Mouse (Mus musculus) kidney, adult 18-20 months (tissue): ENCODE results near the gene Rab11fip4.

Experiments used
- DNase-seq: peaks from one replicate; pipeline ENCODE4 v3.0.0; 2021

The Rab11fip4 gene

GRCm38 (mm10) chr11:79656491-79656890 lies 65.5 kb downstream of the Rab11fip4 start:
- no peak for DNase-seq

- DNase-seq, result no peak
Measured at GRCm38 (mm10) chr11:79657053-79657452, 66.0 kb downstream of the Rab11fip4 start.

DNA sequence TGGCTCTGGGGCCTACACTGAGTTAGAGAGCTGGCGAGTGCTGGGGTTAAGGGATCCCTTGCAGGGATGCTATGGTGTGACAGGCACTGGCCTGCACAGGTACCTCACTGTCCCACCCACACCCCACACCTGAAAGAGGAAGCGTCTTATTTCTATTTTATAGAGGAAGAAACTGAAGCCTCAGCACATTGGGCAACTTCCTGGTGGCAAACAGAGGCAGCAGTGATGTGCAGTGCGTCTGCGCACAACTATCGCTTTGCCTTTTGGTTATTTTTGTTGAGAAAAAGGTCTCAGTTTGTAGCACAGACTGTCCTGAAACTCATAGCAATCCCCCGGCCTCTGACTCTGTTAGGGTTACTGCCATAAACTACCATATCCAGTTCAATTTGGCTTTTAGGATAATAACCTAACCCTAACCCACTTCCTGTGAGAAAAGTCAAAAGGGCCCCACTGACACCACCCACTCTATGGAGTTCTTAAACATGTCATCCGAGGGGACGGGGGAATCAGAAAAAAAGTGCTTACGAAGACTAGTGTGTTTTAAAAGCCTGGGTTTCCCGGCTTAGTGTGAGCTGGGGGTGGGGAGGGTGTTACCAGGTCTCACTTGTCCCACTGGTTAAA lies 67.3 kb downstream of the Rab11fip4 start:
- DNase-seq, result no peak

GRCm38 (mm10) chr11:79660361-79661205 lies 69.6 kb downstream of the Rab11fip4 start:
- peak; percentile 92 for DNase-seq

DNA sequence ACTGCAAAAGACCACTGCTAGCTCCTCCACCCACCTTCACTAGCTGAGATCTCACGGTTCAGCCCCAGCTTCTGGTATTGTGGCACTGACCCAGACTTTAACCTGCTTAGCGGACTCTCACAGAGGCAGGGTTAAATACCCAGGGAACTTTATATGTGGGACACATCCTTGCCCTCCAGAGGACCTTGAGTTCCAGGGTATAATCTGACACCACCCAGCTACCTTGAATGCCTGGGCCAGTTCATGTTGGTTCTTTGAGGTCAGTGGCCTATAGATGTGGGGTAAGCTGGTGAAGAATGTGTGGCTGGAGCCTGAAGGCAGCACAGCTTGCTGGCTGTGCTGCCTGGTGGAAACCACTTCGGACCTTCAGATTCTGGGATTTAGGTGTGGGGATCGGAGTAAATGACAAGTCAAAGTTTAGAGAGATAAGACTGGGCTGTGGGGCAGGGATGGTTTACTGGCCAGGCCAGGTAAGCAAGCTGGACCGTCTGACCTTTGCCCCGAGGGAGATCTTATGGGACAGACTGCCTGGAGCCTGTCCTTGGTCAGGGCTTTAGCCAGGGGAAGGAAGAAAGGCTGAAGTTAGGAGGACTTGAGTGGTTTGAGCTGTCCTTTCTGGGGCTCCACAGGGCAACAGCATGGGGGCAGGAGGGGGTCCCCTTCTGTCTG lies 71.0 kb downstream of the Rab11fip4 start:
- DNase-seq, result peak; percentile 60

GRCm38 (mm10) chr11:79663158-79663557 lies 72.1 kb downstream of the Rab11fip4 start:
- no peak for DNase-seq

GRCm38 (mm10) chr11:79663570-79663969 lies 72.6 kb downstream of the Rab11fip4 start:
- no peak for DNase-seq

DNA sequence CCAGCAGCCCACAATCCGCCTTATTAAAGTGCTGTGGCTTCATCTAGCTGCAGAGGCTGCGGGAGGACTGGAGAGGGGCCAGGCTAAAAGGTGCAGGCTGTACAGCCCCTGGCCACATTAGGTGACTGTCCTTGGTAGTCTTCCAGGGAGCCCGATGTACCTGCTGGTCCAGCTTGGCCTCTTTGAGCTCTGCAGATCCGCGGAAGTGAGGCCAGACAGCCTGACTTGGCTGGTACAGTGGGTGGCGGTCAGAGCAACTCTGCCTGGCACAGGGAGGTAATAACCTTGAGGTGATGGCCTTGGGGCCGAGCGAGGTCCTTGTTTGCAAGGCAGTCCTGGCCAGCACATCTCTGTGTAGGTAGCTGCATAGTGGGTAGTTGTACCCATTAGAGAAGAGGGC lies 75.5 kb downstream of the Rab11fip4 start:
- DNase-seq, result peak; percentile 59

GRCm38 (mm10) chr11:79669210-79669609 lies 78.2 kb downstream of the Rab11fip4 start:
- no peak for DNase-seq

DNA sequence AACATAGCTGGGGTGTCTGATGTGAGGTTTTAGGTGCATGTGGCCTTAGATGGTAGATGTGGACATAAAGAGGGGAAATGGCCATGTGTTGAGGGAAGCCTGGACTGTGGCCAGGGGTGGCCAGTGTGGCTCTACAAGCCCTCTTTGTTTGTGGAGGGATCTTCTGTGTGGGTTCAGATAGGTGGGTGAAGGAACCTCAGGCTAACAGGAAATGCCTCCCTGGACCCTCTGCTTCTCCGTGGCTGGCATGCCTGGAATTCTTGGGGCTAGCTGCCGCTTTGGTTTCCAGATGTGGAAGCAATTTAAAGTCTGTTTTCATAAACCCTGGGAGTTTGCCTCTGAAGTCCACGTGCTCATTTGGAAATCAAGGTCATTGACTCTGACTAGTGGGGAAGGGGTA lies 78.9 kb downstream of the Rab11fip4 start:
- no peak for DNase-seq

DNA sequence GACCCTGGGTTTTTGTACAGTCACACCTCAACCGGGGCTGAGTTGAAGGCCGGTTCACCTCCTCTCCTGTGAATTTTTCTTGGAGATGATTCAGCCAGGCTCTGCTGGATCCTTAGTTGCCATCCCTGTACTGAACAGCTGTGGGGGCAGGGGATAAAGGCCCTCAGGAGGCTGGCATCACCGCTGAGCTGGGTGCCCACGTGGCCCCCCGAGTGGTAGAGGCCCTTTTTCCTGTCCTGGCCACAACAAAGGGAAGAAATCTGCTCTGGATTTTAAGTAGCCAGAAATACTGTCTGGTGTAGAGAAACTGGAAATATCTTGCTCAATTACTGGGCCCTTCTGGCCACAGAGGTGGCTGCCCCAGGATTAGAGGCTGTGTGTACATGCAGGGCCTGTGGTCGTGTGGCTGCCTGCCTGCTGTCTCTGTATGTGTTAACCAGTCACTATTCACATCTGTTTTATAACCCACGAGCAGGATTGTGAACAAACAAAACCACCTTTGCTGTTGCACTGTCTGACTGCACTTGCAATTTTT lies 79.5 kb downstream of the Rab11fip4 start:
- no peak for DNase-seq

GRCm38 (mm10) chr11:79671668-79672281 lies 80.8 kb downstream of the Rab11fip4 start:
- no peak for DNase-seq

DNA sequence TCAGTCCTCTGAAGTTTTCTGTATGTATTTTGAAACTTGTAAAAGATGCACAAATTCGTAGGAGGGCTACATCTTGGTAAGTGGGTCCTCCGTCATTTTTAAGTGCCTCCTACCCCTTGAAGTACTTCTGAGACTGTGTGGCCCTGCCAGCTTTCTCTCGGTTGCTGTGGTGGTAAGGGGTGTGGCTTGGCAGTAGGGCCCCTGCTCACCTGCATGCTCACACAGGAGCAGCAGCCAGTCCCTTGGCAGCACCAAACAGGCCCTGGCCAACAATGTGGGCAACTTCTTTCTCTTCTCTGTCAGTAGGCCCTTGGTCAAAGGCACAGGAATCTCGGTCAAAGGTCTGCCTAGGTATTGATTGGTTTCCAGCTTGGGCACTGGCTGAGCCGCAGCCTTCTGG lies 82.1 kb downstream of the Rab11fip4 start:
- peak; percentile 76 for DNase-seq

GRCm38 (mm10) chr11:79673717-79674116 lies 82.7 kb downstream of the Rab11fip4 start:
- DNase-seq, result no peak

- DNase-seq, result no peak
Measured at GRCm38 (mm10) chr11:79674231-79674630, 83.2 kb downstream of the Rab11fip4 start.

- no peak for DNase-seq
Measured at GRCm38 (mm10) chr11:79674632-79675031, 83.6 kb downstream of the Rab11fip4 start.

GRCm38 (mm10) chr11:79675285-79675684 lies 84.3 kb downstream of the Rab11fip4 start:
- DNase-seq, result no peak

DNA sequence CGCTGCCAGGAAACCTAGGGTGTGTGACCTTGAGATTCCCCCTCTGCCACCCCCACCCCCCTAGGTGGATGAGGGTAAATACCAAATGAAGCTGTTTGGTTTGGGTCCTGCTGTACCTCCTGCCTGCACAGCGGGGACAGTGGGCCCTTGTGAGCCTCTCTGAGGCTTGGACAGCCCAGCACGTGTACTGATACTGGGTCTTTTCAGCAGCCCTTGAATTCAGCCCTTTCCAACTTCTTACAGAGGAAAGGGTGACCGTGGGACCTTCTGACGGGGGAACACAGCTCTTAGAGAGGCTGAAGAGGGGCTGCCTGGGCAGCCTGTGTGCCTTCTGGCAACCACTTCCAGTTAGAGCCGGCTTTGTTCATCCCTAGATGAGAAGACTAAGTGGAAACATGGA lies 85.0 kb downstream of the Rab11fip4 start:
- DNase-seq, result no peak

GRCm38 (mm10) chr11:79676483-79676967 lies 85.5 kb downstream of the Rab11fip4 start:
- DNase-seq, result no peak

- DNase-seq, result no peak
Measured at GRCm38 (mm10) chr11:79677402-79677801, 86.4 kb downstream of the Rab11fip4 start.

DNA sequence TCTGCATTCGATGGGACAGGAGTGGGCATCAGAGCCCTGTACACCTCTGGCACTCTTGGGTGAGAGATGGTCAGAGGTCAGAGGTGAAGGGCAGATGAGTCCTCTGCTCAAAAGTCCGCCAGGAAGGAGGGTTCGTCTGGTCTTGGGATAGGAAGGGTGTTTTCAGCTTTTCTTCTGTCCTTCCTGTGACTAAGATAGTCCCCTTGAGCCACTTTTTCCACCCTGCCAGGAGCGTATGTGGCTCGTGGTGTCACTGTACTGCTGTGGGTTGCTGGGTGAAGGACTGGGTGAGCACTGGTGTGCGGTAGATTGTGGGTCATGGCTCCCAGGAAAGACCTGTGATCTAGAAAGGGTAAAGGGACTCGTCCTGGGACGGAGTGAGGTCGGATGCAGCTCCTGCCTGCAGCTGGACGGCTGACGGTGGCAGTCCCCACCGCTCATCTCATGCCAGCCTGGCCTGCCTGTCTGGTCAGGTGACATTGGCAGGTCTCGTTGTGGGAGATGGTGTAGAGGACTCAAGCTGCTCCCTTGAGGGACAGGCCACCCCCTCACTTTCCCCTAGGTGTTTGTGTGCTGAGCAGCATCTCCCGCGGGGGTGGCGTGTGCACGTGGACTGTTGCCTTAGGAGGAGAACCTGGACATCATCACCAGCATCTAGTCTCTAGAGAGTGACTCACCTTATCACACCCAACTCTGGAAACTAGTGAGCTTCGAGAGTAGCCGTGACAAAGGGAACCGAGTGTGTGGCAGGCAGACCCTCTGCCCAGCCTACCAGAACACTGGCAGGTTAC lies 87.5 kb downstream of the Rab11fip4 start:
- DNase-seq, result no peak

GRCm38 (mm10) chr11:79679929-79680328 lies 88.9 kb downstream of the Rab11fip4 start:
- DNase-seq, result no peak
